Mouse (Mus musculus): ENCODE results near the gene Apbb2.

The Apbb2 gene

DNA sequence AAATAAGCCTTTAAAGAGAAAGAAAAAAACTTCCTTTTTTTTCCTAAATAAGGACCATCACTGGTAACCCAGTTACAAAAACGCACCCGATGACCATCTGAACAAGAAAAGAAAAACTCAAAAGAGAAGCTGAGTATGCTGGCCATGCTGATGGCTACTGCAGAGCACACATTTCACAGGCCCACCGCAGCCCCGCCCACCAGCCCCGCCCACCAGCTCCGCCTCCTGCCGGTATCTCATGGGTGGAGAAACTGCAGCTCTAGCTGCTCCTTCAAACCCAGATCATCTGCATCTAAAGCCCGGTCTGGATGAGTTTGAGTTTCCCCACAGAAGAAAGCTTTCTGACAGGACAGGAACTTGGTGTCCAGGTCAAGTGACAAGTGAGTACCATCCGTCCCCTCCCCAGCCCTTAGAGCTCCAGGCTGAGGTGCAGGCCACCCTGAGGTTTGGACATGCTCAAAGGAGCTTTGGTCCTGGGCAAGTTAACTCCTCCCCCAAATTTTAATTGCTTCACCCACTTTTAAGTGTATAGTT lies 16.2 kb downstream of the Apbb2 start:
- peak; percentile 76 for DNase-seq (ENCODE audit: extremely low spot score)

DNA sequence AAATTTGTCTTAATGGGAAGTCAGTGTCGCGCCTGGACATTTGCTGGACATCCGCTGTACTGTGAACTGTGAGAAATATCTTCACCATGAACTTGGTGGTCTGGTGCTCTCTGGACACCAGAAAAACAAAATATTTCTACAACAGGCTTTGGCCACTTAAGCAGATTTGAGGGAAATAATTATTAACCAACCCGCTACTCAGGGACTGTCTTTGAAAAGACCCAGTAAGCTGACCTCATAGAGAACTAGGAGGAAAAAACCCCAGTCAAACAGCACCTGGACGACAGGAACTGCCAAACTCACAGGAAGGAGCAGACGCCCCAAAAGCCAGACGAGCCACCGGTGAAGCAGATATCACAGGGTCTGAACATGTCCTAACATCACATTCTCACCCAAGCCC lies 18.2 kb downstream of the Apbb2 start:
- DNase-seq (ENCODE audit: extremely low spot score): no peak

DNA sequence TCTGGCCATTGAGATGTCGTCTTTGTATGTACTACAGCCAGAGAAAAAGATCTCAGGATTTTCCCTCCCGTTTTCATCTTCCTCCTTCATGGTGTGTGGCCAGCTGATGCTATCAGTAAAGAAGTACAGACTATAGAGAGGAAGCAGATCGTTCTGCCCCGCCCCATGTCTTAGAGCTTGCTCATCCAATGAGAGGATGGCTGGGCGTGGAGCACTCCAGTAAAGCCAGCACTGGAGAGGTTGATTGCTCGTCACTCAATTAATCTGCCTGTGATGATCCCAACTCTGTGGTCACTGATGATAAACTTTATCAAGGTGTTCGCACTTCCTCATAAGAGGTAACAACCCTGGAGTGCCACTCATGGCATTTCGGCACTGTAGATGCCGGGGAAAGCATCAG lies 18.7 kb downstream of the Apbb2 start:
- no peak for DNase-seq (ENCODE audit: extremely low spot score)

DNA sequence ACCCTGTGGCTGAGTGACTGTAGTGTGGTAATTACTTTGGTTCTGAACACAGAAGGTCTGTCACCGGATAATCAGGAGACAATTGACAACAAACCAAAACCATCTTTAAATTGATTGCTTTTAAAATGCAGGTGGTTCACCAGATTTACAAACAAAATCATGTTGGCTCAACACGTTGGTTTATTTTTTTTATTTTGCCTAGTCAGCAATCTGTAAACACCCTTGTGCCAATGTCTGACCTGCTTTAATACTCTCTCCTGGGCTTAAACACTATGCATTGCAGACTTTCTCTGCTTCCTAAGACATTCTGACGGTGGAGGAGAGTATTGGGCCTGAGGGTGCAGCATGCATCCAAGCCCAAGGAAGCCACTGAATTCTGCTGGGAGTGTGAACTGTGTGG lies 22.3 kb downstream of the Apbb2 start:
- DNase-seq (ENCODE audit: extremely low spot score): no peak

DNA sequence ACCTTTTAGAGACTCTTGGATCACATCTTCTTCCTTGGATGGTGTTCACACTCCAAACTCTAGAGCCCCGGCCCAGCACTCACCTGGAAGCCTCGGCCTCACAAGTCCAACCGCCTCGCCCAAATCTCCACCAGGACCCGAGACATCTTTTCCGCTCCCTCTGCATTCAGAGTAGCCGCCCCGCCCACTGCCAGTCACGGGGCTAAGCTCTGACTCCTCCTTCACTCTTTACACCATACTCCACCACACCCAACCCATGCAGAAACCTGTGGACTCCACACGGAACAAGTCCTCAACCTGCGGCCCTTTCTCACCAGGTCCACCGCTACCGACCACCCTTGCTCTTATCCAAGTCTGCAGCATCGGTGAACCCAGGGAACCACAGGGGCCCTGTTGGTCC lies 23.7 kb downstream of the Apbb2 start:
- no peak for DNase-seq (ENCODE audit: extremely low spot score)

DNA sequence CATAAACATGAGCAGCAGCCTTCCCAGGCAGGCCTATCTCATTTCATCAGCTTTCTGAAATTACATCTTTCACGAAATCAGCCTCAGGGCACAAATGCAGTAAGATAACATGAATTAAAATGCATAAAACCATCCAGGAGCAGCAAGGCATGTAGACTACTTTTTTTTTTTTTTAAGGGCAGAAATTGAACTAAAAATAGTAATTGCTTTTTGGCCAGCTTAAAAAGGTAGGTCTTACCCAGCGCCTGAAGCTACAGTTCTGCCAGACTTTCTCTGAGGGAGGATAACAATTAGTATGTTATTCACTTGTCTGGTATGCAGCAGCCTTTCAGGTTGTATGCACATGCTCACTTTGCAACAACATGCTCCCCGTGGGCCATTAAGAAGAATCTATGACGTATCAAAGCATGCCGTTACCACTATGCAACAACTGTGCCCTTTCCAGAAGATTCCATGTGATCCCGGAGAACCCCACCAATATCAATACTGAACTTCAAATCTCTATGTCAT lies 32.3 kb downstream of the Apbb2 start:
- no peak for DNase-seq (ENCODE audit: extremely low spot score)

DNA sequence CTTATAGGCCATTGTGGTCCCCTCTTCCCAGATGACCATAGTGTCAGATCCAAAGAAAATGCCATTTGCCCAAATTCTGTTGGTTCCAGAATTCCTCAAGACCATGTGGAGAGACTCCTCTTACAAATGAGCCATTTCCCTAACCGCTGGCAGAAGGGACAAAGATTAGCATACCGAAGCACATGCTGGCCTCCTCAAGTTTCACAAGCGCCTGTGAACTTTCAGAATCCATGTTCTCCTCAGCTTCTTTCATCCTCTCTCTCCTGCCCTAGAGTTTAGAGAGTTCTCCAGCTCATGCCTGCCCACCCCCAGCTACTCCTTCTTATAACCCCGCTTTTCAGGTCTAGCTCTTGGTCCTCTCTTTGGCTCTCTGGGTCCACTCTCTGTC lies 35.6 kb downstream of the Apbb2 start:
- no peak for DNase-seq (ENCODE audit: extremely low spot score)

DNA sequence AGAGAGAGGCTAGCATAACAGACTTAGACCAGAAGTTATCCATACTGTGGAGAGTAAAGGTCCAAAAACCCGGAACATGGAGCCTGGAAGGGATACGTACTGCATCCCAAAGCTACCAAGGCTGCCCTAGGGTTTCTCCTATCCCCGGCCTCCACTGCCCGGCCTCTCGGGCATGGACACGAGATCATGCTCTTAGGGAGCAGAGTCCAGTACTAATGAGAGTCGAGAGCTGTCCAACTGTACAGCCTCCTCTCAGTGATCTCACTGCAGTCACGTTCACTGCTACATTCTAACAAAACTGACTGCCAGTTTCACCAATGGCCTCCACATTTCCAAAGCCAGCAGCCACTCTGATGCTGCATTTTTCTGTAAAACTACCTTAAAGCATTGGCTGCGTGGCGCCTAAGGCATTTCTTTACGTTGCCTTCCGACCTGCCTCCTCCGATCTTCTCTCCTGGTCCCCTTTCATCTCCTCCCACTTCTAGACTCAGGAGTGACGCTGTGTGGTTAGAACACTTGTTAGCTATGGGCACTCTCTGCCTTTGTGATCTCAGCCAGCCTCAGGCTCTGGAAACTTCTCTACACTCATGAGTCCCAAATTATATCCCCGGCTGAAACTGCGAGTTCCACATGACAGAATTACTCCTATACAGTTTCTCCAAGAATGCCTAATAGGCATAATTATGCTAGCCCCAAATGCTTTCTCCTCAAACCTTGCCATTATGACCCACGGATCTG lies 36.1 kb downstream of the Apbb2 start:
- DNase-seq (ENCODE audit: extremely low spot score): no peak

DNA sequence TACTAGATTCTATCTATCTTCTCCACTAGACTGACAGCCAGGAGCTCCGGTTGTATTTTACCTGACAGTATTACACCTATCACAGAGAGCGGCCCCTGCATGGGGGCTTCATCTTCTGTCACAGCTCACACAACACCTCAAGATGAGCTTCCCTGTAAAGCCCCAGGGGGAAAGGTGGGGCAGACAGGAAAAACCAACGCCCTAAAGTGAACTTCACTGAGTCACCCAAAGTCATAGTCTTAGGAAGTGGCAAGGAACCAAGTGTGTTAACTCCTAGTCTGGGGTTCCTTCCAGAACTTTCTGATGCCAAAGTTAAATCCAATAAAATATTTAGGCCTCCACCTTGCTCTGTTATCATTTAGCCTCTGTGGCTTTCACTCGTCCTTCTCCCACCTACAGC lies 39.5 kb downstream of the Apbb2 start:
- DNase-seq (ENCODE audit: extremely low spot score): no peak

DNA sequence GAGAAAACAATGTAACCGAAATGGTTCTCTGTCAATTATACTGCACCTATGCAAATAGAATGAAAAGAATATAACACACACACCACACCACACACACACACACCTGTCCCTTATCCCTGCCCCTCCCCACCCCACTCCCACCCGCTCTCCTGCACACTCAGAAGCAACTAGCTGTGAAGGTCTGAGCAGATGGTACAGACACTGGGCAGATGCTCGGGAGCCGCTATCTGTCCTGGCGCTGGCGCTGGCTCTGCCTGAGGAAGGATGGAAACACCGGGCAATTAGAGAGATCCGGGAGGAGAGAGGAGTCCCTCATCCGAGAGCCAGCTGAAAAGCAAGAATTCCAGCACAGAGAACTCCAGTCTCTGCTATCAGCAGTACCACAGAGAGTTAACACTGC lies 42.3 kb downstream of the Apbb2 start:
- DNase-seq (ENCODE audit: extremely low spot score): no peak

DNA sequence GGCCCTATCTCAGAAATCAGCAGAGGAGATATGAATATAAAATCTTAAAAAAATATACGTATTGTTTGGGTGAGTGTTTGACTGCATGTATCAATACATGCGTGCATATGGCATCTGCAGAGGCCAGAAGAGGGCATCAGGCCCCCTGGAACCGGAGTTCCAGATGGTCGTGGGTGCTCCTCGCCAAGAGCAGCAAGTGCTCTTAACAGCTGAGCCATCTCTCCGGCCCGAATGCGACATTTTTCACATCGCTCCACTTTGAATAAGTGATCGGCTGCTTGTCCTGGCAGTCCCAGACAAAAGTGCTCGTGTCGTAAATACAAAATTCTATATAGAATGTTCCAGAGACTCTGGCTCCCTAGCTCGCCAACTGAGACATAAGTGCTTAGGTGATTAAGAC lies 43.4 kb downstream of the Apbb2 start:
- no peak for DNase-seq (ENCODE audit: extremely low spot score)

DNA sequence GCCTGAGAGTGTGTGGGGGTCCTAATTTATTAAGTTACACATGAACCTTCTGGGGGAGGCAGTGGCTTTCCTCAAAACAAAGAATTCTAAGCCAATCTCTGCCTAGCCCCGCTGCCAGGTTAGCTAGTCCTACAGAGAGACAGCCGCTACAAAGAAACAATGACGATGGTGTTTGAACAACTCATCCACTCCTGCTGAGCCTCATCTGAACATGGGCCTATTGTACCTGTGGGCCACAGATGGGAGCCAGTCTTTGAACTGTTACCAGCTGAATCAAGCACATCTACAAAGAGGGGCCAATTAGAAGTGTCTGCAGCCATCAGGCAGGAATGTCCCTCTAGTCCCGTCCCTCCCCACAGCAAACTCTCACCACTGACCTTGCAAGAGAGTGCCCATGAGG lies 45.3 kb downstream of the Apbb2 start:
- DNase-seq (ENCODE audit: extremely low spot score): no peak

DNA sequence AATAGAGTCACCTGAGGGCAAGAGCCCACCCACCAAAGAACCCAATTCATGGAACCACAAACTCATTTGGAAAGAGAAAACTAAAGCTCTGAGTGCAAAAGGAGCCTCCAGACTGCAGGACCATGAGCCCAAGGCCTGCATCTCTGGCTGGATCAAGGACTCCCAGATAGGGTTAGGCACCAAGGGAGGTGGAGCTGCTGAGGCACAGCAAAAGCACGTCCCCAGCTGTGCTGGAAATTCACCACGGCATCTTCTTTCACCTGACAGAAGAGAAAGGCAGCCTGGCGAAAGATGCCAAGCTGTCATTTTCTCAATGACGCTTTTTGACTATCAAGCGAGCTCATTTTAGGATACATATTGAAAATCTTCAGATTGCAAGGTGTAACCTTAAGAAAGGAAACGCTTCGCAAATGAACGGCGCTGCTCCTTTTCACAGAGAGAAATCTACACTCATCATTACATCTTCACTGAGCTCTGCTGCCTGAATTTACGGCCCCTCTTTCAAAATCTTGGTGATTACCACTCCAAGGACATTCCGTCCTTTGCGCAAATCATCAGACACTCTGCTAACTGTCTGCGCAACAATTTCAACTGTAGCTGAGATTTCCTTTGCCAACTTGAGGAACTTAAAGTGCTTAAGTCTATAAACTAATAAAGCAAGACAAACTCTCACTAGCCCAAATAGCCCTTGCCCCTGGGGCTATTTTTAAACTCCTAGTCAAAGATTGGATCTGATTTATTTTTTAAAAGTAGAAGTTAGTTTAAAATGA lies 46.3 kb downstream of the Apbb2 start:
- DNase-seq (ENCODE audit: extremely low spot score): no peak

DNA sequence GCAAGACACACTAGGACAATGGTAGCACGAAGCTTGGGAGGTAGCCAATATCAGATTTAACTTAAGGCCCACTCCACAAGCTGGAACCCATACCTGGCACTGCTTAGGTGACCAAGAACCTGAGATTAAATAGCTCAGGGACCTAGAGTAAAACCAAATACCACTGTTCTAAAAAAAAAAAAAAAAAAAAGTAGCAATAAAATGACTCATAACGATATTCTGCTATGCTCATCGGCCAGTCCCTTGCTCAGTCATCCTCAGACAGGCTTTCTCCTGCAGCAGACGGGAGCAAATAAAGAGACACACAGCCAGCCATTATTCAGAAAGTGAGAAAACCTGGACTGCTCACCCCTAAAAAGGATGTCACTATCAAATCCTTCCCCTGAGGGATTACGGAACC lies 47.9 kb downstream of the Apbb2 start:
- DNase-seq (ENCODE audit: extremely low spot score): no peak

DNA sequence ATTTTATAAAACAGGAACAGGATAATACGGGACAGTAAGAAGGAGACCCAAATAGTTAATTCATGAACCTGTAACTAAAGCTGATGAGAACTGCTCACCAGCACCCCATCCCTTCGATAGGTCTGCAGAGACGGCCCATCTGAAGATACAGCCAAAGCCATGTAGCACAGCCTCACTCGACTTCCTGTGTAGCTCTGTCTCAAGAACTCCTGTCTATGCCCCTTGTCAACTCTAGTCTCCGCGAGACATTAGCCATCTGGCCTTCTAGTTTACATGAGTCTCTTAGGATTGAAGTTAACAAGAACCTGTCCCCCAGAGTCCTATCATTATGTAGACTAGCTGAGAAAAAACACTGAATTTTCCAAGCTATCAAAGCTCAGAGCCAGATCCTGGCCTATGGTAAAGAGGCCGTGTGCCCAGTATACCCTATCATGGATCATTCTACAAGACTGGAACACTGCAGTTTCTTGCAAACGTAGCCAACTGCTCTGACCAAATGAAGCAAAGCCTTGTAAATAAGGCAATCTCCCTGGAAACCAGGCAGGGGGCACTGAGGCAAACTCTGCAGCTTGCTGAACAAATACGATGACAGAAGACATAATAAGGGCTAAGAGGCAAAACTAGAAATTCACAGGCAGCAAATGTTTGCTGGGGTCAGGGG lies 49.3 kb downstream of the Apbb2 start:
- DNase-seq (ENCODE audit: extremely low spot score): no peak

DNA sequence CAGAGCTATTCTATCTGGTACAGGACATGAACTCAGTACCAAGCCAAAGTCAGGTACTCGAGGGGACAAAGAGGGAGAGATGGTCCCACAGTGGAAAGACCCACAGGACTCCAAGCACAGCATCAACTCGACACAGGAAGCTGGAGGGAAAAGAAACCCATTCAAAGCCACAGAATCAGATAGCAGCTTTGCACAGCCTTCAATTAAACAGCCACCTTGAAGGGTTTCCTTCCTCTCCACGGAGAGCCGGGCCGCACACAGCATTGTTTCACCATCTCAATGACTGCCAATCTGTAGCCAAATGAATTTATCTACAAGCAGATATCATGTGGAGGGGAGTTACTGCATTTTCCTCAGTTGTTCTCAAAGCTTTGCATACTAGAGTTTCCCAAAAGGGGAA lies 50.6 kb downstream of the Apbb2 start:
- no peak for DNase-seq (ENCODE audit: extremely low spot score)

DNA sequence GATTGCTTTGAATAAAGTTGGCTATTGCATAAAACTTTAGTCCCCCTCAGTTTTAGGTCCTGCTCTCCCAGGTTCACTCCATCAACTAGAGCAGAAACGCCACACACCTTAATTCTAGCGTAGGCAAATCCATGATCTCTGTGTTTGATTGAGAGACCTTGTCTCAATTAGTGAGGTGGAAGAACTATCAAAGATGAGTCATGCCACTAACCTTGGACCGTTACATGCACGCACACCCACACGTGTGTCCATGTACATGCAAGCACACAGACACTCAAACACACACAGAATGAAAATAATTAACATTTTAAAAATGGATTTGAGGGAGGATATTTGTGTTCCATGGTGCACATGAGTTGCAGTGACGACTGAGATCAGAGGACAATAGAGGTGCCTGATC lies 51.2 kb downstream of the Apbb2 start:
- no peak for DNase-seq (ENCODE audit: extremely low spot score)

DNA sequence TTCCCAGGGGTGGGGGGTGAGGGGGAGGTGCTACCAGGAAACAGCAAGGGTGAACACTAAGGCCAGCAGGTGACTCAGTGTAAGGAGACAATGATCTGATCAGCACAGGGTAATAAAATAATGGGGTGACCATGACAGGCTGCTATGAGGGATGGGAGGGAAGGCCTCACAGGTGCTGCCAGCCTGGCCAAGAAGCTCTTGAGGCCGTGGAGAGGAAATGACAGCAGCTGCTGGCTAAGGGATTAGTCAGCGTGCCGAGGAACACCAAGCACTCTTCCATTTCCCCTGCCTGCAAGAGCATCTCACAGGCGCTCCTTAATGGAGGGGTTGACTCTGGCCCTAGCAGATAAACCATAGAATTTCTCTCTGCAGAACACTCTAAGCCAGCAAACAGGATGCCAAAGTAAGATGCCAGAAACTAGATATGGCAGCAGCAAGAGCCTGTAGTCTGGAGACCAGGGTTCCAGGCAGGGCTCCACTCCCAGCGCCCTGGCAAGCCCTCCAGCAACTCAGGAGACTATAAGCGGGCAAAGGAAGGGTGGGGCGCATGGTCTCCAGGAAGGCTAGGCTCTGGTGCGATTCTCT lies 58.9 kb downstream of the Apbb2 start:
- DNase-seq (ENCODE audit: extremely low spot score): no peak

DNA sequence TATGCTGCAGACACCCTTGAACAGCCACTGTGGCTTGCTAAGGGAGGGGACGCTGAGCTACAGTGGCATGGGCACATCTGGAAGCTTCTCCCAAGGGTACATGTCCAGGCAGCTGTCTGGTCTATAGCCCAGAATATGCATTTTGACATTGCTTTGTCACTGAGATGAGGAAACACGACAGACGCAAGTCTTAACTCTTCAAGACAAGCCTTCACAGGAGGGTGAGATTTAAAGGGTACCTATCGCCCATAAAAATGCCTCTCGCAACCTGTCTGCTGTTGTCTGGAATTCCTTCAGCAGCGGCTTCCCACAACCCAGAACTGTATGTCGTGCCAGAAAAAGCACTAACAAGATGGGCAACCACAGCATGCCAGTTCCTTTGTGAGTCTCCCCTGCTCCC lies 60.5 kb downstream of the Apbb2 start:
- DNase-seq (ENCODE audit: extremely low spot score): no peak

DNA sequence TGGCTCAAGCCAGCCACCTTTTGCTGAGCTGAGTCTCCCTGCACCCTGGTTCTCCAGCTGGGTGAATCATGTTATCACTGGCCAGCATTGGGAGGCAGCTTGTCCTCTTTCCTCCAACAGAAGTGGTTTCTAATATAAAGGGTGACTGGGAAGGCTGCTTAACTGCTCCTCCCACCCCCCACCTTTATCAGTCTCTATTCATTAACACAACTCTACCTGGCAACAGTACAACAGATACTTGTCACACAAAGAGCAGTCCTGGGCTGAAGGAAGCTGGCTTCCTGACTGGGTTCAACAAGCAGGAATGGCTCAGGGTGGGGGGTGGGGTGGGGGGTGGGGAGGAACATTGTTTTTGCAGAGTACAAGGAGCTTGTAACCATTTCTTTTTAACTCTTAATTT lies 64.7 kb downstream of the Apbb2 start:
- no peak for DNase-seq (ENCODE audit: extremely low spot score)

DNA sequence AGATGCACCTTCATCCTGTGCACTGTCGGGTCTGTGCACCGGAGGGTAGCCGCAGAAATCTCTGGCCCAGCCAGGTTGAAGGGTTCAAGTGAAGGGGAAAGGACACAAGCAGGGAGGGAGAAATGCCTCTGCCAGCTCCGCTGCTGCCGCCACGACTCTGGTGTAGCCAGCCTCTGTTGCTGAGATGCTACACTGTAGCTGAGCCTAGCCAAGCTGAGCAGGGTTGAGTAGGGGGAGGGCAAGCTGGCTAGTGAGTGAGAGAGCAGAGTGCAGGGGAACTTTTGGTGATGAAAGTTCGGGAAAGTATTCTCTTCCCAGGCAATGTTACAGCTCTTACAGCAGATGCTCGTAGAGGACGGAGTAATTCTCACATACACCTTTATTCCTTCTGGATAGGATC lies 66.3 kb downstream of the Apbb2 start:
- DNase-seq (ENCODE audit: extremely low spot score): no peak

DNA sequence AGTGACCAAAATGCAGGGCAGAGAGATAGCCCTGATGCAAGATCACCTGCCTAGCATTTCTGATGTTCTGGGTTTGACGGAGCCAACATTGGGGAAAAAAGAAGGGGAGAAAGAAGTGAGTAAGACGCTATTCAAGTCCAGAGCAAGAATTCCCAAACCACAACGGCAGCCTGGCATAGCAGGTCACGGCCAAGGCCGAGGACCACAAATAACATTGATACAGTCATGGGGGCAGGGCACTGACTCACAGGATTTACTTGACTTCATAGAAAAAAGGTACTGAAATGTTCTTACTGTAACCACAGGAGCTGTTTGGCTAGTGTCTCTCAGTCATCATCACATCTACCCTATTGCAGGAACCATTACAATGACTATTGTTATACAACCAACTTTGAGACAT lies 68.3 kb downstream of the Apbb2 start:
- DNase-seq (ENCODE audit: extremely low spot score): no peak

Measured in embryo, embryonic 9.5 days (tissue).